Mouse (Mus musculus) liver, postnatal 0 days (tissue): ENCODE results near the gene Ubtd1.

Experiments
- CTCF ChIP-seq: sonication (generic); IDR thresholded peaks from 2 replicates; pipeline ENCODE4 v1.5.1; 2016; ENCODE audit warnings: antibody characterized with exemption, low read depth
- EP300 ChIP-seq: IDR thresholded peaks from 2 replicates; pipeline ENCODE4 v1.6.1; 2016; ENCODE audit warnings: antibody characterized with exemption, low read depth, mild to moderate bottlenecking

DNA sequence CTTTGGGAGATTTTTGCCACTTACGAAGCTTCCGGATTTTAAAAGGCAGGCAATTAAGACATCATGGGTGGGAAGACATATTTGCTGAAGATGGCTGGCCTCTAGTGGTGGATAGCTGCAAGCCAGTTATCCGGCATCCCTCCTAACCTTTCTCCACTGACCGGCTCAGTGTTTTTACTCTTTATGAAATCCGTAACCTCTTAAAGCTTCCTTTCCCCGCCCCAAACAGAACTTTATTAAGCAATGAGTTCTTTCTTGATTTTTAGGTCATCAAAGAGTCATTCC, 87.6 kb downstream of the Ubtd1 start:
- TF ChIP-seq CTCF (peak; percentile 57), EP300 (no peak)
